Mouse (Mus musculus): ENCODE measurements around the gene Tex44.

GRCm38 (mm10) chr1:86473109-86473760 is 47.1 kb downstream of the Tex44 start:
- no peak for TF ChIP-seq CTCF (IDR thresholded peaks at IDR 0.05; ENCODE audit: low read depth, low read length)
- TF ChIP-seq GATA1 (IDR thresholded peaks at IDR 0.05; ENCODE audit: borderline replicate concordance, low read length) = no peak
